Mouse (Mus musculus): Measurements from ENCODE around the gene Apoh.

The Apoh gene

DNA sequence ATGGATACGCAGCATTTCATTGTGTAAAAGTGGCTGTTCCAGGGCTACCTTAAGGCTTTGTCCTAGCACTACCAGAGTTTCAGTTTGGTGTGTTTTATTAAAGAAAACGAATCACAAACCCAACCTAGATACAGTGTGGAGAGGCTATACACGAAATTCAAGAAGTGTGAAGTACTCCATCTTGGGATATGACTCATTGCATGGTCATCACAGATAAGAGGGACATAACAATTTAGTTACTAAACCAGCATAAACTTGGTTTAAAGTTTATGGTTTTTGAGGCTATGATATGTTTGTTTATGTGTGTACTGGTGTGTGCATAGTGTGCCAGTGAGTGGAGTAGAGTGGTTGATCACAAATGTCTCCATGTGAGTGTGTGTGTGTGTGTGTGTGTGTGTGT, 116.4 kb downstream of the Apoh start:
- no peak for DNase-seq (ENCODE audit: low read depth, low spot score)
